Mouse (Mus musculus) heart, postnatal 0 days (tissue): ENCODE measurements around the gene Gpr152.

Experiments used
- CTCF ChIP-seq: IDR thresholded peaks from 2 replicates; pipeline ENCODE4 v1.5.1; 2016; ENCODE audit warnings: antibody characterized with exemption, control low read depth, low read depth
- EP300 ChIP-seq: IDR thresholded peaks from 2 replicates; pipeline ENCODE4 v1.6.1; 2016; ENCODE audit warnings: antibody characterized with exemption, low read depth

- TF ChIP-seq EP300 (no peak), CTCF (no peak)
These were observed 38.8 kb upstream of the Gpr152 start for GRCm38 (mm10) chr19:4100718-4101261.
